Mouse (Mus musculus): Measurements from ENCODE around the gene Ola1. TPM values are rescaled to one million over a fixed set of nuclear protein-coding genes. Genes with fewer than 3 reads are reported as not detected.

Ola1 gene
- polyA plus RNA-seq (2012; rRNA removed; ENCODE audit: low replicate concordance): 2.7 and 10.0 TPM in 2 replicates

GRCm38 (mm10) chr2:73218913-73219312, at the start of gene Ola1:
Ola1 (minus strand) TSS chr2:73218924.

Other genes starting within 250 kb of the Ola1 start
- gene Sp3, start 238.5 kb downstream of the Ola1 start, polyA plus RNA-seq (2012; rRNA removed; ENCODE audit: low replicate concordance): 17.0 and 30.6 TPM in 2 replicates
- gene Gm11084, start 232.2 kb downstream of the Ola1 start, polyA plus RNA-seq (2012; rRNA removed; ENCODE audit: low replicate concordance): not detected in 2 replicates
- gene Sp9, start 53.0 kb upstream of the Ola1 start, polyA plus RNA-seq (2012; rRNA removed; ENCODE audit: low replicate concordance): not detected in 2 replicates
- 2.9 and 12.7 TPM in 2 replicates for gene Scrn3, start 93.7 kb upstream of the Ola1 start, polyA plus RNA-seq (2012; rRNA removed; ENCODE audit: low replicate concordance)
- 1.1 and 3.0 TPM in 2 replicates for gene Cir1, start 93.8 kb upstream of the Ola1 start, polyA plus RNA-seq (2012; rRNA removed; ENCODE audit: low replicate concordance)
- gene Gpr155, start 167.6 kb upstream of the Ola1 start, polyA plus RNA-seq (2012; rRNA removed; ENCODE audit: low replicate concordance): 6.3 and 11.9 TPM in 2 replicates